Mouse (Mus musculus): ENCODE measurements around the gene Bmi1. TPM values are rescaled to one million over a fixed set of nuclear protein-coding genes. Genes with fewer than 3 reads are reported as not detected.

The Bmi1 gene
- 18.5 and 18.8 TPM in 2 replicates for polyA plus RNA-seq (2012; rRNA removed; ENCODE audit: low replicate concordance)

GRCm38 (mm10) chr2:18676936-18677491 lies at the start of gene Bmi1:
Gene Bmi1 (plus strand): TSS chr2:18677018.

GRCm38 (mm10) chr2:18672133-18672765 lies 4.6 kb upstream of the Bmi1 start, which contains the start of gene Commd3:
Gene Commd3 (plus strand): TSS chr2:18672384.

GRCm38 (mm10) chr2:18693871-18694610 lies 17.2 kb downstream of the Bmi1 start, which contains the start of gene Spag6:
Gene Spag6 (plus strand): TSS chr2:18694032.

Other genes with a start within 250 kb of the Bmi1 start
- gene Commd3, start 4.6 kb upstream of the Bmi1 start, polyA plus RNA-seq (2012; rRNA removed; ENCODE audit: low replicate concordance): 50.1 and 55.1 TPM in 2 replicates
- gene Spag6, start 17.0 kb downstream of the Bmi1 start, polyA plus RNA-seq (2012; rRNA removed; ENCODE audit: low replicate concordance): 0.17 and 0.60 TPM in 2 replicates